Mouse (Mus musculus) myocyte (in vitro differentiated cells): ENCODE data around the gene Ccl7.
A peak's percentile ranks its signal among the peaks of the same experiment; 100 is the strongest.

Experiments
- CEBPB ChIP-seq: IDR thresholded peaks from 2 replicates; pipeline ENCODE4 v1.6.1; 2011; ENCODE audit warnings: mild to moderate bottlenecking, moderate library complexity; ENCODE audit not compliant: poor library complexity, insufficient read depth, severe bottlenecking
- MAX ChIP-seq: IDR thresholded peaks from one replicate; pipeline ENCODE4 v1.6.1; 2011; ENCODE audit warnings: low read depth, mild to moderate bottlenecking, control low read depth
- MYOG ChIP-seq, 3 experiments: IDR thresholded peaks; one replicate each; pipeline ENCODE4 v1.6.1; 2011; ENCODE audit warnings: control low read depth in 2 of 3, low read depth in 2 of 3, mild to moderate bottlenecking in 2 of 3; ENCODE audit not compliant: insufficient read length in 2 of 3, control insufficient read depth in 1 of 3, insufficient read depth in 1 of 3
- POLR2A ChIP-seq: IDR thresholded peaks from one replicate; pipeline ENCODE4 v1.6.1; 2011; ENCODE audit warnings: low read depth, mild to moderate bottlenecking, control low read depth, moderate library complexity; ENCODE audit not compliant: insufficient read length
- USF1 ChIP-seq: IDR thresholded peaks from one replicate; pipeline ENCODE4 v1.6.1; 2011; ENCODE audit warnings: low read depth, mild to moderate bottlenecking, control low read depth, moderate library complexity

- TF ChIP-seq POLR2A, result no peak
- peak; percentile 61 for TF ChIP-seq USF1
- TF ChIP-seq CEBPB, result no peak
- TF ChIP-seq MAX, result no peak
- no peak for TF ChIP-seq MYOG (IDR thresholded peaks at IDR 0.05; ENCODE audit: control insufficient read depth in 1 of 3, insufficient read depth in 1 of 3, insufficient read length in 2 of 3, low read depth in 2 of 3)
These were observed 21.6 kb downstream of the Ccl7 start for GRCm38 (mm10) chr11:82066953-82067571.
